Mouse (Mus musculus) liver, embryonic 16.5 days (tissue): Measurements from ENCODE around the gene Rnf38. TPM values are rescaled to one million over a fixed set of nuclear protein-coding genes. Genes with fewer than 3 reads are reported as not detected.

ENCODE experiments used
- ATAC-seq: fragments of 200-750 bp; cut with Nextera tagmentation; 2 replicates; pipeline ENCODE4 v1.8.0; 2017; ENCODE audit warnings: low read depth, mild to moderate bottlenecking, moderate number of reproducible peaks, moderate library complexity
- H3K27ac ChIP-seq: fragments of 300-500 bp; sonication (generic); 2 replicates; pipeline ENCODE4 v1.5.1; 2014; ENCODE audit warnings: mild to moderate bottlenecking, low read length
- H3K27me3 ChIP-seq: fragments of 300-500 bp; sonication (generic); 2 replicates; pipeline ENCODE4 v1.6.1; 2014; ENCODE audit warnings: low read depth, low read length, mixed read lengths; ENCODE audit not compliant: control insufficient read depth, insufficient read depth
- H3K36me3 ChIP-seq: fragments of 300-500 bp; sonication (generic); 2 replicates; pipeline ENCODE4 v1.6.1; 2014; ENCODE audit warnings: mild to moderate bottlenecking; ENCODE audit not compliant: control insufficient read depth, insufficient read depth
- H3K4me1 ChIP-seq: fragments of 300-500 bp; sonication (generic); 2 replicates; pipeline ENCODE4 v1.6.1; 2014; ENCODE audit warnings: low read depth, low read length, mixed read lengths; ENCODE audit not compliant: control insufficient read depth
- H3K4me2 ChIP-seq: fragments of 300-500 bp; sonication (generic); 2 replicates; pipeline ENCODE4 v1.6.1; 2014; ENCODE audit warnings: low read depth, low read length, mixed read lengths
- H3K4me3 ChIP-seq: fragments of 300-500 bp; sonication (generic); 2 replicates; pipeline ENCODE4 v1.5.1; 2014; ENCODE audit warnings: low read depth, mild to moderate bottlenecking, low read length
- H3K9ac ChIP-seq: fragments of 300-500 bp; sonication (generic); 2 replicates; pipeline ENCODE4 v1.6.1; 2014; ENCODE audit warnings: low read depth, low read length
- H3K9me3 ChIP-seq: fragments of 300-500 bp; sonication (generic); replicated peaks from 2 replicates; pipeline ENCODE4 v1.6.1; 2016; ENCODE audit warnings: low read length; ENCODE audit not compliant: control insufficient read depth
- WGBS: fragments of 180-500 bp; shearing (Covaris S2); extraction: QIAGEN DNeasy Blood & Tissue Kit; methylation state at CpG from one replicate; pipeline ENCODE4 v1.1.7; 2014; ENCODE audit not compliant: insufficient replicate concordance; 5-methylcytosine and 5-hydroxymethylcytosine counted together
- polyA plus RNA-seq: library from polyadenylated mRNA; unstranded; fragments of >200 nt; fragmentation: Nextera tagmentation; extraction: Ambion mirVana; gene quantifications from 2 replicates; pipeline ENCODE4 v1.2.1, GENCODE M21; 2015

Gene Rnf38
- polyA plus RNA-seq, 1 experiment from 2014 or later, result 12.1 TPM

GRCm38 (mm10) chr4:44253191-44253590, 19.6 kb upstream of the Rnf38 start:
- Histone ChIP-seq H3K36me3 (no peaks in the 10 kb centered on the region), H3K9me3 (no peaks in the 10 kb centered on the region), H3K27me3 (peaks cover 6% of the 10 kb centered on the region), H3K27ac (0 out of 2 replicates have a peak overlapping the region, but pooled peaks have one; percentile 25), H3K9ac (no peak overlapping the region), H3K4me1 (peaks cover 7% of the 10 kb centered on the region), H3K4me2 (peak overlapping the region; percentile 15; the same call in 1 of the 2 replicates), H3K4me3 (no peak overlapping the region)
- WGBS, result 9% methylated on average over 6 of the region's 6 CpGs
- peak; percentile 76 for ATAC-seq

GRCm38 (mm10) chr4:44251966-44252916, 18.7 kb upstream of the Rnf38 start:
- WGBS, result 11% methylated on average over 13 of the region's 13 CpGs

GRCm38 (mm10) chr4:44251521-44251920, 17.9 kb upstream of the Rnf38 start:
- Histone ChIP-seq H3K9me3 (no peaks in the 10 kb centered on the region), H3K27ac (no peak overlapping the region), H3K4me2 (no peak overlapping the region), H3K36me3 (no peaks in the 10 kb centered on the region), H3K9ac (no peak overlapping the region), H3K4me1 (peaks cover 7% of the 10 kb centered on the region), H3K27me3 (peaks cover 6% of the 10 kb centered on the region), H3K4me3 (no peak overlapping the region)
- no peak for ATAC-seq
- 59% methylated on average over 5 of the region's 5 CpGs for WGBS

More at GRCm38 (mm10) chr4:44251966-44252916, 18.7 kb upstream of the Rnf38 start:
- ATAC-seq, result no peak
- H3K36me3 ChIP-seq, result no peaks in the 10 kb centered on the region
- no peak overlapping the region for H3K9ac ChIP-seq
- peaks cover 6% of the 10 kb centered on the region for H3K27me3 ChIP-seq
- no peak overlapping the region for H3K4me3 ChIP-seq
- peaks cover 7% of the 10 kb centered on the region for H3K4me1 ChIP-seq
- H3K9me3 ChIP-seq, result no peaks in the 10 kb centered on the region
- 0 out of 2 replicates have a peak overlapping the region, but pooled peaks have one; percentile 28 for H3K27ac ChIP-seq
- no peak overlapping the region for H3K4me2 ChIP-seq

GRCm38 (mm10) chr4:44249705-44250104, 16.1 kb upstream of the Rnf38 start:
- Histone ChIP-seq H3K27me3 (peaks cover 6% of the 10 kb centered on the region), H3K9me3 (no peaks in the 10 kb centered on the region), H3K4me2 (peak overlapping the region; percentile 25), H3K4me3 (no peak overlapping the region), H3K9ac (no peak overlapping the region), H3K4me1 (peaks cover 7% of the 10 kb centered on the region), H3K36me3 (no peaks in the 10 kb centered on the region), H3K27ac (0 out of 2 replicates have a peak overlapping the region, but pooled peaks have one; percentile 25)
- WGBS, result 7% methylated on average over 10 of the region's 10 CpGs
- ATAC-seq, result peak; percentile 48

- H3K4me3 ChIP-seq, result no peak overlapping the region
- H3K27ac ChIP-seq, result peak overlapping the region; percentile 60
- H3K9me3 ChIP-seq, result no peaks in the 10 kb centered on the region
- 20% methylated on average over 18 of the region's 18 CpGs for WGBS
- H3K4me1 ChIP-seq, result peaks cover 7% of the 10 kb centered on the region
- H3K27me3 ChIP-seq, result peaks cover 6% of the 10 kb centered on the region
- peak overlapping the region; percentile 30; the same call in 1 of the 2 replicates for H3K4me2 ChIP-seq
- H3K36me3 ChIP-seq, result no peaks in the 10 kb centered on the region
- ATAC-seq, result peak; percentile 54
- no peak overlapping the region for H3K9ac ChIP-seq
Observed at GRCm38 (mm10) chr4:44247051-44247939, 13.7 kb upstream of the Rnf38 start.

GRCm38 (mm10) chr4:44246285-44246684, 12.7 kb upstream of the Rnf38 start:
- Histone ChIP-seq H3K4me2 (no peak overlapping the region), H3K9ac (no peak overlapping the region), H3K36me3 (no peaks in the 10 kb centered on the region), H3K9me3 (no peaks in the 10 kb centered on the region), H3K27me3 (peaks cover 3% of the 10 kb centered on the region), H3K27ac (0 out of 2 replicates have a peak overlapping the region, but pooled peaks have one; percentile 38), H3K4me3 (no peak overlapping the region), H3K4me1 (peaks cover 7% of the 10 kb centered on the region)
- 50% methylated on average over 4 of the region's 4 CpGs for WGBS
- ATAC-seq, result peak; percentile 77

GRCm38 (mm10) chr4:44241638-44242037, 8.0 kb upstream of the Rnf38 start:
- H3K4me3 ChIP-seq, result no peak overlapping the region
- no peaks in the 10 kb centered on the region for H3K27me3 ChIP-seq
- no peak overlapping the region for H3K9ac ChIP-seq
- ATAC-seq, result no peak
- WGBS, result 55% methylated on average over 4 of the region's 4 CpGs
- H3K4me1 ChIP-seq, result no peaks in the 10 kb centered on the region
- no peak overlapping the region for H3K4me2 ChIP-seq
- no peak overlapping the region for H3K27ac ChIP-seq
- no peaks in the 10 kb centered on the region for H3K9me3 ChIP-seq
- H3K36me3 ChIP-seq, result no peaks in the 10 kb centered on the region

- H3K4me3 ChIP-seq, result no peak overlapping the region
- no peaks in the 10 kb centered on the region for H3K9me3 ChIP-seq
- H3K27me3 ChIP-seq, result peaks cover 15% of the 10 kb centered on the region
- H3K9ac ChIP-seq, result no peak overlapping the region
- H3K4me2 ChIP-seq, result no peak overlapping the region
- H3K27ac ChIP-seq, result no peak overlapping the region
- H3K4me1 ChIP-seq, result peaks cover 18% of the 10 kb centered on the region
- WGBS, result 73% methylated on average over 2 of the region's 2 CpGs
- ATAC-seq, result no peak
- H3K36me3 ChIP-seq, result no peaks in the 10 kb centered on the region
Observed at GRCm38 (mm10) chr4:44235946-44236345, 2.4 kb upstream of the Rnf38 start.
